Mouse (Mus musculus) embryonic fibroblast, embryonic 13.5 days (primary cell): ENCODE measurements around the gene Alpk1. TPM values are rescaled to one million over a fixed set of nuclear protein-coding genes. Genes with fewer than 3 reads are reported as not detected.

ENCODE experiments used
- H3K27ac ChIP-seq: 2 replicates; pipeline ENCODE4 v1.5.1; 2012; ENCODE audit warnings: low read length, control low read depth, inconsistent platforms; ENCODE audit not compliant: insufficient read depth
- H3K4me1 ChIP-seq: 2 replicates; pipeline ENCODE4 v1.6.1; 2011; ENCODE audit warnings: low read length; ENCODE audit not compliant: control insufficient read depth, insufficient read depth
- H3K4me3 ChIP-seq: 2 replicates; pipeline ENCODE4 v1.5.1; 2011; ENCODE audit warnings: mild to moderate bottlenecking, control low read depth, low read length; ENCODE audit not compliant: insufficient read depth
- CTCF ChIP-seq: IDR thresholded peaks from 2 replicates; pipeline ENCODE4 v1.5.1; 2011; ENCODE audit warnings: mild to moderate bottlenecking, control low read depth, low read length, moderate library complexity, borderline replicate concordance; ENCODE audit not compliant: insufficient read depth
- POLR2A ChIP-seq: IDR thresholded peaks from 2 replicates; pipeline ENCODE4 v1.6.1; 2011; ENCODE audit warnings: low read depth, mild to moderate bottlenecking, control low read depth, low read length, moderate library complexity
- polyA plus RNA-seq: library from polyadenylated mRNA; stranded (reverse); fragments of >200 nt; gene quantifications from 2 replicates; pipeline ENCODE4 v1.2.4, GENCODE M21; 2011; ENCODE audit warnings: low read depth; ENCODE audit not compliant: missing spikeins, insufficient read length

Alpk1 gene
- polyA plus RNA-seq, 1 experiment = 6.2 TPM

DNA sequence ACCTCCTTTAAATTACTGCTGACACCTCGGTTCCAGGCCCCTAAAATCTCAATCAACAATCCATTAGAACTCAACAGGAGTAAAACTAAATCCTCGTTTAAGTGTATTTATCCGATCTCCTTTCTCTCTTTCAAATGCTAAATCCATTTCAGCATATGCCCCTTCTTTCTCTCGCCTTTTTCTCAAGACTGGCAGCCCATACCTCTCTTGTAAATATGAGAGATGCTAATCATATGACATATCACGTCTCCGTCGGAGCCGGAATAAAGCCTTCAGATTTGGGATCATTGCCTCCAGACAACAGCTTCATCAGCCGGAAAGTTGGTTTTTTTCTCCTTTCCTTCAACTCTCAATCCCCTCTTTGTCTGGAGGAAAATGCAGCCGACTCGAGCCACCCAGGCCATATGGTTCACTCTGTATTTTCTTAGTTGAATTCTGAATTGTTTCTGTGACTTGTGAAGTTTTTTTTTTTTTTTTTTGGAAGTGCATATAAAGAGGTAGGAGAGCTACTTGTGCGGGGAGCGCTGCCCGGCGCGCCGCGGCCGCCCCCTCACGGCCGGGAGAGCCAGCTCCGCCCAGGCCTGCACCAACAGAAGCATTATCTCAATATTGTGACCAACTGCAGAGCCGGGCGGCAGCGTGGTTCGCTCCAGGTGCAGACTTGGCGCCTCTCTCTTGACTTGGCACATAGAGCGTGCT is 154.5 kb downstream of the Alpk1 start:
- no peaks in the 10 kb centered on the region for H3K4me1 ChIP-seq
- H3K27ac ChIP-seq = no peak overlapping the region
- peak overlapping the region; percentile 19 for H3K4me3 ChIP-seq
- no peak for TF ChIP-seq CTCF
- TF ChIP-seq POLR2A = no peak

DNA sequence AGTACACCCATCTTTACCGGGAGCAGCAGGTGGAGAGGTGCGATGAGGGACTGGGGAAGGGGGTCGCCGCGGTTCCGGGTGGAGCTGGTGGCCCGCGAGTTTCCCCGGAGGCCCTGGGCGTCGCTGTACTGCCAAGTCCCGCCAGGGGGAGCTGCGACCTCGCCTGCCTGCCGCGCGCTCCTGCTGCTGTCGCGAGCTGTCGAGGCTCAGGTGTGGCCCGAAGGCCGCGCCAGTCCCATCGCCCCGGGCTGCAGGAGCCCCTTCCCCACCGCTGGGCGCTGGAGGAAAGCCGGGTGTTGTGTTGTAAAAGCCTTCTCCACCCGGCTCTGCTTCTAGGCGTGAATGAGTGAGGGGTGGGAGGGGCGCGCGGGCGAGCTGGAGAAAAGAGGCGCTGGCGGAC is 155.0 kb downstream of the Alpk1 start:
- TF ChIP-seq CTCF (peak; percentile 84), POLR2A (no peak)
- Histone ChIP-seq H3K4me3 (peak overlapping the region; percentile 19), H3K27ac (no peak overlapping the region)

More for the DNA sequence above, 155.0 kb downstream of the Alpk1 start:
- H3K4me1 ChIP-seq = no peaks in the 10 kb centered on the region

Other genes with a start within 250 kb of the Alpk1 start
- 36.8 and 42.6 TPM in 2 replicates for gene Larp7, start 227.2 kb downstream of the Alpk1 start, polyA plus RNA-seq
- gene Zgrf1, start 227.0 kb downstream of the Alpk1 start, polyA plus RNA-seq = 6.7 and 9.0 TPM in 2 replicates
- gene Neurog2, start 147.4 kb downstream of the Alpk1 start, polyA plus RNA-seq = not detected in 2 replicates
- gene Tifa, start 9.3 kb upstream of the Alpk1 start, polyA plus RNA-seq = 2.3 and 2.6 TPM in 2 replicates
- gene Ap1ar, start 57.0 kb upstream of the Alpk1 start, polyA plus RNA-seq = 33.7 and 40.7 TPM in 2 replicates
- 1.8 and 2.5 TPM in 2 replicates for gene Fam241a, start 115.8 kb upstream of the Alpk1 start, polyA plus RNA-seq